Comparison of ENCODE assay signal across 8 mouse cellular contexts in genomic region chr14:40956252-40957146, GRCm38 (mm10). TPM values are rescaled to one million over a fixed set of nuclear protein-coding genes. Genes with fewer than 3 reads are reported as not detected.
A peak's percentile ranks its signal among the peaks of the same experiment; 100 is the strongest.
DNase-seq lines count a peak whose midpoint lies in the region; ATAC-seq and TF ChIP-seq lines count a peak whose summit lies in the region.

No protein-coding gene starts in this region.

- H3K4me3 ChIP-seq in embryonic fibroblast, embryonic 13.5 days (ENCODE audit: insufficient read depth, low read length): no peak overlapping the region

- peaks cover 33% of the 10 kb centered on the region for H3K4me1 ChIP-seq in embryonic fibroblast, embryonic 13.5 days (ENCODE audit: control insufficient read depth, insufficient read depth, low read length)

- H3K27ac ChIP-seq in embryonic fibroblast, embryonic 13.5 days (ENCODE audit: insufficient read depth, low read length): peak overlapping the region; percentile 58

- intact Hi-C loops in heart, postnatal 36 days (cut with DNase I): no loop called here

- peak; percentile 63 for DNase-seq in WW6 (ENCODE audit: low read depth, low spot score)
- peak; percentile 41 to 57 for DNase-seq in heart, postnatal 36 days
- peak; percentile 93 for DNase-seq in layer of hippocampus, adult 9-11 months
- peak; percentile 74 for DNase-seq in lung, postnatal 36 days
- peak; percentile 67 to 68 for DNase-seq in right cerebral cortex, postnatal 36 days (ENCODE audit: low spot score in 2 of 2)
- DNase-seq in T-cell, adult 2 months (ENCODE audit: low spot score): no peak

- TF ChIP-seq CTCF in embryonic fibroblast, embryonic 13.5 days (IDR thresholded peaks at IDR 0.05; ENCODE audit: borderline replicate concordance, insufficient read depth, low read length): no peak

- TF ChIP-seq POLR2A in embryonic fibroblast, embryonic 13.5 days (IDR thresholded peaks at IDR 0.05; ENCODE audit: low read depth, low read length): peak; percentile 52; the same call in 1 of the 2 replicates

- ATAC-seq in CD4-positive, CD25-positive, alpha-beta regulatory T cell, adult 4 months: peak; percentile 47

RNA-seq across cellular contexts. Expression of gene Tspan14, which starts 10.1 kb away (rescaled TPM):
- polyA plus RNA-seq in CD4-positive, CD25-positive, alpha-beta regulatory T cell, adult 4 months (2017; shearing (Covaris generic)): 10 to 100 TPM; 62.4 to 88.4 TPM
- polyA plus RNA-seq in embryonic fibroblast, embryonic 13.5 days (2011; ENCODE audit: insufficient read length, low read depth, missing spikeins): 17.7 and 22.0 TPM in 2 replicates
- total RNA-seq in heart, postnatal 36 days (2021): 10 to 100 TPM; 14.0 to 15.7 TPM

RNA-seq across cellular contexts. Expression of gene Fam213a, which starts 57.1 kb away (rescaled TPM):
- 10 to 100 TPM; 12.4 to 13.4 TPM for polyA plus RNA-seq in CD4-positive, CD25-positive, alpha-beta regulatory T cell, adult 4 months (2017; shearing (Covaris generic))
- polyA plus RNA-seq in embryonic fibroblast, embryonic 13.5 days (2011; ENCODE audit: insufficient read length, low read depth, missing spikeins): 8.7 and 11.3 TPM in 2 replicates
- 10 to 100 TPM; 18.9 to 20.1 TPM for total RNA-seq in heart, postnatal 36 days (2021)
